9 mouse cellular contexts compared by ENCODE assay signal in the genomic region with DNA sequence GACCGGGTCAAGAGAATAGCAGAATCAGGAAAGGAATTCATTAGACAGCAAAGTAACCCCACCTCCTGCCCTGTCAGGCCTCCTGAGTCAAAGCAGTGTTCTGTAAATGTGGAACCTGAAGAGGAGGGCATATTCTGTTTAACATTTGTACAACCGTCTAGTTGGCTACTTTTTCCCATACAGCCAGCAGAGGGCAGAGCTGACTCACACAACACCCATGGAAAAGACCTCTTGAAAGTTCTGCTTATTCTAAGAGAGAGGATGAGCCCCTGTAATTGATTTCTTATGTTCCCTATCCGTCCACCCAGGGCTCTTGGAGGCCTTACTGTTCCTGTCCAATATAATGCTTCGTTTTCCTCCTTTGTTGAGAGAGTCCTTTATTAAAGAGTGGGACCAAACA. TPM values are rescaled to one million over a fixed set of nuclear protein-coding genes. Genes with fewer than 3 reads are reported as not detected.
DNase-seq lines count a peak whose midpoint lies in the region; ATAC-seq lines count a peak whose summit lies in the region.
"Had no signal": no experiment of that assay in that cellular context is flagged by ENCODE, and none has a peak within 500 bp of the region (broad histone marks: within the 10 kb centered on the region; RNA-seq: fewer than 3 reads in every experiment).

No protein-coding gene starts in this region.

- H3K4me1 ChIP-seq in hindbrain, embryonic 14.5 days (replicated peaks; ENCODE audit: control insufficient read depth, insufficient read depth, low read length) = no peaks in the 10 kb centered on the region

- no peak overlapping the region for H3K9ac ChIP-seq in hindbrain, embryonic 14.5 days

- DNase-seq in layer of hippocampus, adult 11-12 months (ENCODE audit: low spot score) = peak; percentile 9
- DNase-seq in layer of hippocampus, adult 9-10 months (ENCODE audit: low spot score) = no peak
- peak; percentile 6 for DNase-seq in brain, embryonic 18.5 days (ENCODE audit: low read depth, low spot score)
- peak; percentile 61 for DNase-seq in hindbrain, embryonic 14.5 days (ENCODE audit: low spot score)
- peak; percentile 37 to 43 for DNase-seq in lung, adult 18-20 months
- DNase-seq in right cerebral cortex, postnatal 4 days = peak; percentile 12

- WGBS in hindbrain, embryonic 14.5 days = 26% methylated on average over 4 of the region's 4 CpGs

- H3K36me3 ChIP-seq in hindbrain, embryonic 14.5 days (replicated peaks; ENCODE audit: control insufficient read depth, insufficient read depth) = no peaks in the 10 kb centered on the region

- H3K9me3 ChIP-seq in hindbrain, embryonic 14.5 days (ENCODE audit: control insufficient read depth, low read length) = no peaks in the 10 kb centered on the region

- no peak overlapping the region for H3K27ac ChIP-seq in hindbrain, embryonic 14.5 days

- no peaks in the 10 kb centered on the region for H3K27me3 ChIP-seq in hindbrain, embryonic 14.5 days (ENCODE audit: control insufficient read depth, insufficient read depth, low read length)

- peak; percentile 60; the same call in 1 of the 2 replicates for ATAC-seq in hindbrain, embryonic 14.5 days (ENCODE audit: low FRiP score)
- no peak for ATAC-seq in erythroblast, adult 5-6 weeks (replicated peaks; ENCODE audit: low FRiP score, poor library complexity, severe bottlenecking)

- no peak overlapping the region for H3K4me2 ChIP-seq in hindbrain, embryonic 14.5 days (replicated peaks)

- H3K4me3 ChIP-seq in hindbrain, embryonic 14.5 days (replicated peaks; ENCODE audit: low read length) = no peak overlapping the region

RNA-seq across cellular contexts. Expression of a gene that starts 3.6 kb away (rescaled TPM):
- polyA plus RNA-seq in hindbrain, embryonic 14.5 days (2014; fragmentation: Nextera tagmentation; extraction: Ambion mirVana) = not detected in 2 replicates
- total RNA-seq in erythroblast, adult 5-6 weeks (2015; ENCODE audit: low replicate concordance) = not detected in 2 replicates
- not detected in 2 replicates for total RNA-seq in erythroblast, adult 5-6 weeks (2017; ENCODE audit: low replicate concordance)
- total RNA-seq: layer of hippocampus, adult 8-10 months; neutrophil, adult 5-6 weeks had no signal

RNA-seq across cellular contexts. Expression of a gene that starts 23.2 kb away (rescaled TPM):
- polyA plus RNA-seq in hindbrain, embryonic 14.5 days (2014; fragmentation: Nextera tagmentation; extraction: Ambion mirVana) = not detected in 2 replicates
- not detected in 2 replicates for total RNA-seq in erythroblast, adult 5-6 weeks (2015; ENCODE audit: low replicate concordance)
- 0.42 TPM in 1 of 2 replicates, not detected in the other for total RNA-seq in erythroblast, adult 5-6 weeks (2017; ENCODE audit: low replicate concordance)
- total RNA-seq: neutrophil, adult 5-6 weeks had no signal

RNA-seq across cellular contexts. Expression of a gene that starts 23.3 kb away (rescaled TPM):
- not detected in 2 replicates for polyA plus RNA-seq in hindbrain, embryonic 14.5 days (2014; fragmentation: Nextera tagmentation; extraction: Ambion mirVana)
- not detected in 2 replicates for total RNA-seq in erythroblast, adult 5-6 weeks (2015; ENCODE audit: low replicate concordance)
- not detected in 2 replicates for total RNA-seq in erythroblast, adult 5-6 weeks (2017; ENCODE audit: low replicate concordance)
- total RNA-seq: layer of hippocampus, adult 8-10 months had no signal

RNA-seq across cellular contexts. Expression of a gene that starts 55.3 kb away (rescaled TPM):
- polyA plus RNA-seq in hindbrain, embryonic 14.5 days (2014; fragmentation: Nextera tagmentation; extraction: Ambion mirVana) = not detected in 2 replicates
- not detected in 2 replicates for total RNA-seq in erythroblast, adult 5-6 weeks (2015; ENCODE audit: low replicate concordance)
- total RNA-seq in erythroblast, adult 5-6 weeks (2017; ENCODE audit: low replicate concordance) = not detected in 2 replicates
- total RNA-seq: layer of hippocampus, adult 8-10 months; neutrophil, adult 5-6 weeks had no signal

RNA-seq across cellular contexts. Expression of a gene that starts 57.0 kb away (rescaled TPM):
- polyA plus RNA-seq in hindbrain, embryonic 14.5 days (2014; fragmentation: Nextera tagmentation; extraction: Ambion mirVana) = not detected in 2 replicates
- not detected in 2 replicates for total RNA-seq in erythroblast, adult 5-6 weeks (2015; ENCODE audit: low replicate concordance)
- not detected in 2 replicates for total RNA-seq in erythroblast, adult 5-6 weeks (2017; ENCODE audit: low replicate concordance)
- total RNA-seq: layer of hippocampus, adult 8-10 months; neutrophil, adult 5-6 weeks had no signal
